Mouse (Mus musculus): ENCODE measurements at regions not wholly inside any gene's neighbourhood (a gene's known extent, or its start where the extent isn't known, plus 50 kb on each side); places are given as distances from the start of the nearest gene placed in this dataset.

GRCm38 (mm10) chr13:63701199-63702175 lies 113.6 kb upstream of the Ercc6l2 start:
- Histone ChIP-seq H3K27ac (no peak overlapping the region), H3K4me3 (no peak overlapping the region)
- intact Hi-C loops (cut with DNase I) = no loop called here
- TF ChIP-seq CTCF (IDR thresholded peaks at IDR 0.05) = no peak
- DNase-seq (ENCODE audit: extremely low spot score in 1 of 2, low spot score in 2 of 2) = no peak

DNA sequence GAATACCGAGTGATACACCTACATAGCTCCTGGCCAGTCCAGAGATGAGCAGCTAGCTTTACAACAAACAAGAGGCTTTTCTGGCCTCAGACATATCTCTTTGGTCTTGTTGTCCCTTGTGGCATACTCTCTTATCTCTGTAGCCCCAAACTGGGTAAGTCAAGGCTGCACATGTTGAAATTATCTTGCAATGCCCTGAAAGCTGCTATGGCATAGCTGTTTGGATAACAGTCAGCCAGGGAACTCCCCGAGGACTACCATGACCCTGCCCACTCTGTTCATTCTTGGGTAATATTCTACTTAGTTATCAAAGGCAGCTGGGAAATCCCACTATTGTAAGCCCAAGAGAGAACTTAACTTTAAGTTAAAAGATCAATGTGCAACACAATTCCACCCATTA lies 106.5 kb upstream of the Ercc6l2 start:
- H3K4me3 ChIP-seq = no peak overlapping the region
- TF ChIP-seq CTCF (IDR thresholded peaks at IDR 0.05) = no peak
- no peak for DNase-seq (ENCODE audit: extremely low spot score in 1 of 2, low spot score in 2 of 2)
- no peak overlapping the region for H3K27ac ChIP-seq
- intact Hi-C loops (cut with DNase I) = no loop called here

- Histone ChIP-seq H3K27ac (no peak overlapping the region), H3K4me3 (no peak overlapping the region)
- no peak for DNase-seq (ENCODE audit: extremely low spot score in 1 of 2, low spot score in 2 of 2)
- peak; percentile 44 for TF ChIP-seq CTCF (IDR thresholded peaks at IDR 0.05)
- intact Hi-C loops (cut with DNase I) = no loop called here
Measured at GRCm38 (mm10) chr13:63713137-63713536, 101.9 kb upstream of the Ercc6l2 start.

GRCm38 (mm10) chr13:63716498-63716897 lies 98.5 kb upstream of the Ercc6l2 start:
- Histone ChIP-seq H3K27ac (no peak overlapping the region), H3K4me3 (no peak overlapping the region)
- DNase-seq (ENCODE audit: extremely low spot score in 1 of 2, low spot score in 2 of 2) = no peak
- intact Hi-C loops (cut with DNase I) = no loop called here
- TF ChIP-seq CTCF (IDR thresholded peaks at IDR 0.05) = peak; percentile 19

- no peak overlapping the region for H3K27ac ChIP-seq
- DNase-seq (ENCODE audit: extremely low spot score in 1 of 2, low spot score in 2 of 2) = no peak
- intact Hi-C loops (cut with DNase I) = no loop called here
- no peak overlapping the region for H3K4me3 ChIP-seq
- no peak for TF ChIP-seq CTCF (IDR thresholded peaks at IDR 0.05)
Measured at GRCm38 (mm10) chr13:63717249-63717648, 97.8 kb upstream of the Ercc6l2 start.

GRCm38 (mm10) chr13:63718782-63719181 lies 96.3 kb upstream of the Ercc6l2 start:
- no peak for DNase-seq (ENCODE audit: extremely low spot score in 1 of 2, low spot score in 2 of 2)
- intact Hi-C loops (cut with DNase I) = no loop called here
- Histone ChIP-seq H3K4me3 (no peak overlapping the region), H3K27ac (no peak overlapping the region)
- no peak for TF ChIP-seq CTCF (IDR thresholded peaks at IDR 0.05)

DNA sequence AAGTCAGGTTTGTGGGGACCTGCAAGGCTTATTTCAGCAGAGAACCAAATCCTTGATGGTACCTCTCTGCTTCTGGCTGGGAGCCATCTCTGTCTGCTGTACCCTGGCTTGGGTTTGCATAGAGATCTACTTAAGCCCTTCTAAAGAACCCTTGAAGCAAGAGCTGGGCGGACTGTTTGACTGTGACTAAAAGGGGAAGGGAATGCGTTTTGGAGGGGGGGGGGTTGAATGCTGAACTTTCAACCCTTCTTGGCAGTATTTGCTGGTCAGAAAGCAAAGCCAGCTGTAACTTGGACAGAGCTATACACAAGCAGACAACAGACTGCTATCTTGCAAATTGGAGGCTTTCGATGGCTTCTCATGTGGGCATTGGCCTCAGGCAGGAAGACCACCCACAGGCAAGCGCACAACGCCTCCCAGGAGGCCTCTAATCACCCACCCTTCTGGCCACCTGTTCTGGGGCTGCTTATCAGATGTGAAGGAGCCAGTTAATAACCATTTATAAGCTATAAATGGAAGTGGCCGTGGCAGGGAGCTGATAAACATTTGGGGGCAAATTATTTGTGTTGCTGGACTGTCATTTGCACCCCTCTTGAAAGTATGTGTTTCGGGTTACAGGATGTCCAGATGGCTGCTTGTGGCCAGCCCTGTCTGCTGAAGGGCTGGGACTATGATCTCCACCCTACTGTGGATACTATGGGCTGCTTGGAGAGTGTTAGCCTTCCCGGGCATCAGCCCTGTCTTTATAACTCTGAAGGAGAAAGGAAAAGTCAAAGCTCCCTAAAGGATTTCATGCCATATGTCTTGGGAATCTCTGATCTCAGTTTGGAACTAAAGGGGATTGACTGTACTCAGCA lies 95.5 kb upstream of the Ercc6l2 start:
- no peak for DNase-seq (ENCODE audit: extremely low spot score in 1 of 2, low spot score in 2 of 2)
- intact Hi-C loops (cut with DNase I) = no loop called here
- no peak for TF ChIP-seq CTCF (IDR thresholded peaks at IDR 0.05)
- Histone ChIP-seq H3K4me3 (no peak overlapping the region), H3K27ac (no peak overlapping the region)

- H3K4me3 ChIP-seq = no peak overlapping the region
- intact Hi-C loops (cut with DNase I) = no loop called here
- TF ChIP-seq CTCF (IDR thresholded peaks at IDR 0.05) = no peak
- H3K27ac ChIP-seq = no peak overlapping the region
- DNase-seq (ENCODE audit: extremely low spot score in 1 of 2, low spot score in 2 of 2) = no peak
Measured at GRCm38 (mm10) chr13:63720610-63721009, 94.4 kb upstream of the Ercc6l2 start.

- Histone ChIP-seq H3K27ac (no peak overlapping the region), H3K4me3 (no peak overlapping the region)
- no peak for DNase-seq (ENCODE audit: extremely low spot score in 1 of 2, low spot score in 2 of 2)
- intact Hi-C loops (cut with DNase I) = no loop called here
- no peak for TF ChIP-seq CTCF (IDR thresholded peaks at IDR 0.05)
Measured at GRCm38 (mm10) chr13:63721011-63721625, 93.9 kb upstream of the Ercc6l2 start.

DNA sequence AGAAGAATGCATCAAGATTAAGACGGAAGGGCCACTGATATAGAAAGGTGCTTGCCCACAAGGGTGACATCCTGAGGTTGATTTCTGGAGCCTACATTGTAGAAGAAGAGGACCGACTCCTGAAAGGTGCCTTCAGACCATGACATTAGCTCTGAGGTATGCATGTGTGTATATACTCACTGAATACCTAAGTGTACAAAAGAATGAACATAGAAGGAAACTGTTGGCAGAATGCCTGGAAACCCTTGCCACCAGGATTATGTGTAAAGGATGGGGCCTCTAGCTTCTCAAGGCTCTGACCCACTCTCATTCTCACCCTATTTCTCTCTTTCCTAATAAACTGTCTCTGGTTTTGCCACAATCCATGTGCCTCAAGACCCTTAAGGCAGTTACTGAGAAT lies 90.7 kb upstream of the Ercc6l2 start:
- intact Hi-C loops (cut with DNase I) = no loop called here
- Histone ChIP-seq H3K27ac (no peak overlapping the region), H3K4me3 (no peak overlapping the region)
- TF ChIP-seq CTCF (IDR thresholded peaks at IDR 0.05) = no peak
- no peak for DNase-seq (ENCODE audit: extremely low spot score in 1 of 2, low spot score in 2 of 2)

DNA sequence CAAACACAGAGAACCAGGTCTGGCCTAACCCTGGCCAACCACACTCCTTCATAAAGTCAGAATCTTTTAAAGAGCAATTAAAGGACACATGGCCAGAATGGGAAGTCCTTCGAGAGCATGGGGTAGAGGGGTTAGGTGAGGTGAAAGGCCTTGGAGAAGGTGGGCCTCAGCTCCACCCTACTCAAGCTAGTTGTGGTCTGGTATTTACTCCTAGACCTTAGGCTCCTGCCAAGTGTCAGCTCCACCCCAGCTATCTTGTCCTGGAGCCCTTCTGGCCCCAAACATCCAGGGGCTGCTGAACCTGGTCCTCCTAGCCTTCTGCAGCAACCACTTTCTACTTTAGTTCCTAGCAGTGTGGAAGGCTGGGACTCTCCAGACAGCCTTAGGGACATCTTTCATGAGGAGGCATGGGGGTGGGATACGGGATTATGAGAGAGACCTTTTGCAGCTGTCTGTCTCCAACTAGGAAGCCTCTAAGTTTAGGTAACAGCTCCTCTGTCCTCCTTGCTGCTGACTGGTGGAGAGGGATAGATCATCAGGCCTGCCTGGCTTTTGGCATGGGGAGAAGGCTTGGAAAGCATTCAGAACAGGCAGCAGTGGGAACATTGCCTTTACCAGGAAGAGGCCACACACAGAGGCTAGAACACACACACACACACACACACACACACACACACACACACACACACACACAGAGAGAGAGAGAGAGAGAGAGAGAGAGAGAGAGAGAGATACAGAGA lies 90.0 kb upstream of the Ercc6l2 start:
- no peak overlapping the region for H3K27ac ChIP-seq
- no peak for DNase-seq (ENCODE audit: extremely low spot score in 1 of 2, low spot score in 2 of 2)
- H3K4me3 ChIP-seq = no peak overlapping the region
- intact Hi-C loops (cut with DNase I) = no loop called here
- TF ChIP-seq CTCF (IDR thresholded peaks at IDR 0.05) = no peak

All from left cerebral cortex, adult 2 months (tissue).